Mouse (Mus musculus) thymus, adult 2 months (tissue): Measurements from ENCODE around the gene Olfr630. TPM values are rescaled to one million over a fixed set of nuclear protein-coding genes. Genes with fewer than 3 reads are reported as not detected.
"Not testable (repeated sequence)": the region's sequence is repeated elsewhere in the genome, so short reads cannot be mapped to it uniquely, and the experiment has no call there.

Experiments used
- DNase-seq: peaks from one replicate; pipeline ENCODE4 v3.0.0; 2021
- H3K27ac ChIP-seq: fragments of 200-500 bp; 2 replicates; pipeline ENCODE4 v1.5.1; 2012; ENCODE audit warnings: low read length, control low read depth; ENCODE audit not compliant: control insufficient read depth, insufficient read depth
- H3K27me3 ChIP-seq: fragments of 200-500 bp; 2 replicates; pipeline ENCODE4 v1.6.1; 2012; ENCODE audit warnings: mild to moderate bottlenecking, low read length, moderate library complexity, mixed read lengths; ENCODE audit not compliant: control insufficient read depth, insufficient read depth
- H3K36me3 ChIP-seq: fragments of 200-500 bp; 2 replicates; pipeline ENCODE4 v1.6.1; 2012; ENCODE audit warnings: mild to moderate bottlenecking, low read length, moderate library complexity; ENCODE audit not compliant: control insufficient read depth, insufficient read depth
- H3K4me1 ChIP-seq: fragments of 200-500 bp; replicated peaks from 2 replicates; pipeline ENCODE4 v1.6.1; 2012; ENCODE audit warnings: low read length; ENCODE audit not compliant: control insufficient read depth, insufficient read depth
- H3K4me3 ChIP-seq: fragments of 200-500 bp; 2 replicates; pipeline ENCODE4 v1.5.1; 2012; ENCODE audit warnings: mild to moderate bottlenecking, low read length, control low read depth, moderate library complexity; ENCODE audit not compliant: control insufficient read depth, insufficient read depth
- CTCF ChIP-seq: fragments of 200-500 bp; IDR thresholded peaks from 2 replicates; pipeline ENCODE4 v1.5.1; 2012; ENCODE audit warnings: mild to moderate bottlenecking, control low read depth, low read length, moderate library complexity, borderline replicate concordance; ENCODE audit not compliant: control insufficient read depth, poor library complexity, insufficient read depth; ENCODE audit errors: extremely low read depth
- POLR2A ChIP-seq: fragments of 200-500 bp; IDR thresholded peaks from 2 replicates; pipeline ENCODE4 v1.6.1; 2012; ENCODE audit warnings: mild to moderate bottlenecking, low read length, control low read depth, moderate library complexity; ENCODE audit not compliant: control insufficient read depth, poor library complexity, insufficient read depth; ENCODE audit errors: extremely low read depth
- WGBS: fragments of 180-500 bp; shearing (Covaris S2); methylation state at CpG from one replicate; pipeline ENCODE4 v1.1.7; 2018; 5-methylcytosine and 5-hydroxymethylcytosine counted together
- polyA plus RNA-seq: library from polyadenylated mRNA; depleted of rRNA; stranded (reverse); fragments of >200 nt; gene quantifications from 2 replicates; pipeline ENCODE4 v1.2.3, GENCODE M21; 2012; rRNA removed

The Olfr630 gene
- not detected in 2 replicates for polyA plus RNA-seq

DNA sequence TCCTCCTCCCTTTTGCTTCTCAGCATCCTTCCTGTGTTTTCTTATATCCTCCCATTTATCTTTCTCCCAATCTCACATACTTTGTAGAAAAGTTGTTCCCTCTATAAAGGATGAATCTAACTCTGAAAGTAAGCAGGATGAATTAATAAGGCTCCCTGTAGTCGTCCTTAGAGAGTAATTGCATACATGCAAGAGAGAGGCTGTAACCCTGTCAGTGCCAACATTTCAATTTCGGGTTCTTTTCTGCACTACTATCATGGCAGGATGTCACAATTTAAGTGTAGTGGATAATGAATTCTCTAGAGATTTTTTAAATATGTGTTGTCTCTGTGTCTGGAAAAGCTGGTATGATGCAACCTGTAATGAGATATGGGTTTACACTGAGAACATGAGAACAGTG lies at the start of gene Olfr630:
Gene Olfr630, minus strand, starts transcription at position 101 of the 400 bp plus-strand sequence.
- Histone ChIP-seq H3K36me3 (no peaks in the 10 kb centered on the region), H3K27ac (no peak within 1 kb of the TSS), H3K27me3 (no peaks in the 10 kb centered on the region), H3K4me1 (no peaks in the 10 kb centered on the region), H3K4me3 (no peak within 1 kb of the TSS)
- WGBS, result 67% methylated on average over 2 of the region's 2 CpGs
- TF ChIP-seq POLR2A (no peak), CTCF (no peak)
- DNase-seq, result no peak

DNA sequence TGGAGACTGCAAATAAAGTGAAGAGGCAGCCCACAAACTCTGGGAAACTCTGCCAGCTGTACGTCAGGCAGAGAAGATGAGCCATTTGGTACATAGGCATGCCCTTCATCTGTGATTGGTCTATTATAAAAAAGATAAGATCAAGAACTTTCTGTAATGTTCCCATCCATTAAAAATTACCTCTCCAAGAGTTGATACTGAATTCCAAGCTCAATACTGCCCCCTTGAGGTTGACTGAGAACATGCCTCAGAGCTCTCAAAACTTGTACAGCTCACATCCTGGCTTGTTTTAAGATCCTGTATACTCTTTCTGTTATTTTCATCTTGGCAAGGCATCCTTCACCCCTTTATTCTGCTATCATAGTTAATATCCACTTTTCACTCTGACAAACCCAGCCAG lies 49.7 kb upstream of the Olfr630 start:
- Histone ChIP-seq H3K4me1 (no peaks in the 10 kb centered on the region), H3K27me3 (no peaks in the 10 kb centered on the region), H3K36me3 (no peaks in the 10 kb centered on the region), H3K4me3 (no peak overlapping the region), H3K27ac (no peak overlapping the region)
- no peak for TF ChIP-seq POLR2A
- WGBS, result 71% methylated on average over 1 of the region's 1 CpGs
- peak; percentile 2 for DNase-seq

DNA sequence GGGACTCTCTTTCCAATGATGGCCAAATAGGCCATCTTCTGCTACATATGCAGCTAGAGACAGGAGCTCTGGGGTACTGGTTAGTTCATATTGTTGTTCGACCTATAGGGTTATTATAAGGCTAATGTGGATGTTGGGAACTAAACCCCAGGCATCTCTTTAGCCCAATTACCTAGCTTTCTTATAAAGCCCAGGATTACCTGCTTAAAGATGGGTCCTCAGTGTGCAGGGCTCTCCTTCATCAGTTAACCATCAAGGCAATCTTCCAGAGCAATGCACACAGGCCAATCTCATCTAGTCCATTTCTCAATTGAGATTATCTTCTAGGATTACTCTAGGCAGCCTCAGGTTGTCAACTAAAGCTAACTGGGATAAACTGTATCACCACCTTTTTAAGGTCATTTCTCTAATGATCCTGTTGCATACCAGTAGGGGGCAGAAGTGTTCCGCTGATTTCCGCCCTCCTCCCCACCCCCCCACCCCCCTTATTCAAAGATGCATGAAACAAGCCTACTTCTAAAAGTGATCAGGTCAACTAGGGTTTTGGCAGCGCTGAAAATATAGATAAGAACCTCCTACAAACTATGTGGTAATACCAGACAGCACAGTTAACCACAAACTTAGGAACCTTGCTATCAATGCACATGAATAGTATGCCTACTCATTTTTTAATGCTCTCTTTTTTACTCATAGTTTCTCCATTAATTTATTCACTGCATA lies 35.7 kb upstream of the Olfr630 start:
- Histone ChIP-seq H3K36me3 (no peaks in the 10 kb centered on the region), H3K27me3 (no peaks in the 10 kb centered on the region), H3K4me3 (no peak overlapping the region), H3K27ac (no peak overlapping the region), H3K4me1 (no peaks in the 10 kb centered on the region)
- WGBS, result 22% methylated on average over 4 of the region's 4 CpGs
- no peak for DNase-seq
- TF ChIP-seq POLR2A (no peak), CTCF (no peak)

DNA sequence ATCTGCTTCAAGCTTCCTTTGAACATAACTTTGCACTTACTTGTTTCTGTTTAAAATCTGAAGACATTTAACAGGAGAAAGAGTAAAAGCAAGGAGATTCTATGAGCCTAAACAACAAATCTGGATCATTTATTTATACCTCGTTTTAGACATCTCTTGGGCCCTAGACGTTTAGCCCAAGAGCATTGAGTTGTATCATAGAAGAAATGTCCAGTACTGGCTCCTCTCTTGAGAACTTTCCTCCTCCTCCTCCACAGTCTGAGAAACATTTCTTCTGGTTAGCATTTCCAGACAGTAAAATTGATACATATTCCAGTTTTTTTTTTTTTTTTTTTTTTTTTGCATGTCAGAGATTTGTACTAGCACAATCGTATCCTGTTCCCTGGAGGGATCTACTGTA lies 34.6 kb upstream of the Olfr630 start, which contains the start of gene Olfr67:
Gene Olfr67, minus strand, starts transcription at position 101 of the 400 bp plus-strand sequence.
- DNase-seq, result no peak
- WGBS, result 76% methylated on average over 3 of the region's 3 CpGs
- no peak for TF ChIP-seq POLR2A
- TF ChIP-seq CTCF, result no peak
- no peaks in the 10 kb centered on the region for H3K4me1 ChIP-seq
- H3K36me3 ChIP-seq, result no peaks in the 10 kb centered on the region
- no peak within 1 kb of the TSS for H3K4me3 ChIP-seq
- no peaks in the 10 kb centered on the region for H3K27me3 ChIP-seq
- H3K27ac ChIP-seq, result no peak within 1 kb of the TSS

DNA sequence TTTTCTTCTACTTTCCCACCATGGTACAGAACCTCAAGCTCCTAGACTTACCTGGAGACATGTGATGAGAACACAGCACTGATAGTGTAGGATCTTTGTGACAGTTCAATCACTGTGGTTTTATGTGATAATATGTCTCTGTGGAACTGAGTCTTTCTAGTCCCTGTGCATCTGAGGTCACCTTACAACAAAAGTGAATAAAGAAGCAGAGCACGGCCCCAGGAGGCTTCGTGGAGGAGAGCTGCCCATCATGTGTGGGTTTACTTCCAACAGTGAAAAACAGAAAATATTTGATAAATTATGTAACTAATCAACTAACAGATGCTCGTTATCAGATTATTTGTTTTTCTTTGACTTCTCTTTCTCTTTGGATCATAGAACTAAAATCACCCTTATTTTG lies 22.5 kb upstream of the Olfr630 start, which contains the start of gene Olfr68:
Gene Olfr68, minus strand, starts transcription at position 101 of the 400 bp plus-strand sequence.
- no peak for TF ChIP-seq POLR2A
- TF ChIP-seq CTCF, result no peak
- no peaks in the 10 kb centered on the region for H3K27me3 ChIP-seq
- 93% methylated on average over 3 of the region's 3 CpGs for WGBS
- H3K4me1 ChIP-seq, result no peaks in the 10 kb centered on the region
- no peaks in the 10 kb centered on the region for H3K36me3 ChIP-seq
- no peak for DNase-seq
- H3K27ac ChIP-seq, result no peak within 1 kb of the TSS
- no peak within 1 kb of the TSS for H3K4me3 ChIP-seq

DNA sequence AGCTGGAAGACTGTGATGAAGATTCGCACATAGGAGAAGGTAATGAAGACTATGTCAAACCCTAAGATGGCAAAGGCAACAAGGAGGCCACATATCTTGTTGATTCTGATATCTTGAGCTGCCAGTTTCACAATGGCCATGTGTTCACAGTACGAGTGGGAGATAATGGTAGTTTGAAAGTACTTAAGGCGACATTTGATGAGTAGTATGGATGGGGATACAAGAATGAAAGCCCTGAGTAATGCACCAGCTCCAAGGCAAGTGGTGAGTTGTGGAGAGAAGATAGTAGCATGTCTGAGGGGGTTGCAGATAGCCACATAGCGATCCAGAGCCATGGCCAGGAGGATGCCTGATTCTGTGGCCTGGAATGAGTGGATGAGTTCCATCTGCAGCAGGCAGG lies 20.5 kb upstream of the Olfr630 start:
- not testable (repeated sequence) for H3K27me3 ChIP-seq, H3K4me3 ChIP-seq, H3K4me1 ChIP-seq, H3K27ac ChIP-seq, H3K36me3 ChIP-seq, DNase-seq
- WGBS, result 89% methylated on average over 4 of the region's 4 CpGs

DNA sequence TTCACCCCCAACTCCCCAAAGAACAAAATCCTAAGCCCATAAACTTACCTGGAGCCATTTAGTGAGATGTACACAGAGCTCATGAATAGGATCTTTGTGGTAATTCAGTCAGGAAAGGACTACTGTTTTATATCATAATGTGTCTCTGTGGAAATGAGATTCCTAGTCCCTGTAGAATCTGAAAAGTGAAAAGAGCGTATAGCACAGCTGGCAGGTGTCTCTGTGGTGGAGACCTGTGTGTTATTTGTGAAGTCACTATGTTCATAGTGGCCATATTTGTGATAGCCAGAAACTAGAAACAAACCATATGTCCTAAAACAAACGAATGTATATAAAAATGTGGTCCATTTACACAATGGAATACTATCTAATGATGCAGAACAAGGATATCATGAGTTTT lies 14.4 kb upstream of the Olfr630 start, which contains the start of gene Olfr69:
Gene Olfr69, minus strand, starts transcription at position 101 of the 400 bp plus-strand sequence.
- 90% methylated on average over 2 of the region's 2 CpGs for WGBS
- Histone ChIP-seq H3K4me3 (no peak within 1 kb of the TSS), H3K4me1 (no peaks in the 10 kb centered on the region), H3K27ac (no peak within 1 kb of the TSS), H3K36me3 (no peaks in the 10 kb centered on the region), H3K27me3 (no peaks in the 10 kb centered on the region)
- no peak for DNase-seq
- TF ChIP-seq POLR2A, result no peak

DNA sequence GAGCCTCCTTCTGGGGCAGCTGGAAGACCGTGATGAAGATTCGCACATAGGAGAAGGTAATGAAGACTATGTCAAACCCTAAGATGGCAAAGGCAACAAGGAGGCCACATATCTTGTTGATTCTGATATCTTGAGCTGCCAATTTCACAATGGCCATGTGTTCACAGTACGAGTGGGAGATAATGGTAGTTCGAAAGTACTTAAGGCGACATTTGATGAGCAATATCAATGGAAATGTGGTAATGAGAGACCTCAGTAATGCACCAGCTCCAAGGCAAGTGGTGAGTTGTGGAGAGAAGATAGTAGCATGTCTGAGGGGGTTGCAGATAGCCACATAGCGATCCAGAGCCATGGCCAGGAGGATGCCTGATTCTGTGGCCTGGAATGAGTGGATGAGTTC lies 10.6 kb upstream of the Olfr630 start:
- H3K4me3 ChIP-seq, H3K36me3 ChIP-seq, H3K4me1 ChIP-seq, DNase-seq, H3K27ac ChIP-seq, H3K27me3 ChIP-seq: not testable (repeated sequence)
- 96% methylated on average over 6 of the region's 6 CpGs for WGBS

DNA sequence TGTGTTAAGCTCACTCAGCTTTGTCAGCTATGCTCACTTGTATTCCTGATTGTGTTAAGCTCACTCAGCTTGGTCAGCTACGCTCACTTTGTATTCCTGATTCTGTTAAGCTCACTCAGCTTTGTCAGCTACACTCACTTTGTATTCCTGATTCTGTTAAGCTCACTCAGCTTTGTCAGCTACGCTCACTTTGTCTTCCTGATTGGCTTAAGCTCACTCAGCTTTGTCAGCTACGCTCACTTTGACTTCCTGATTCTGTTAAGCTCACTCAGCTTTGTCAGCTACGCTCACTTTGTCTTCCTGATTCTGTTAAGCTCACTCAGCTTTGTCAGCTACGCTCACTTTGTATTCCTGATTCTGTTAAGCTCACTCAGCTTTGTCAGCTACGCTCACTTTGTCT lies 5.1 kb upstream of the Olfr630 start:
- H3K4me3 ChIP-seq, H3K27me3 ChIP-seq, H3K36me3 ChIP-seq, H3K4me1 ChIP-seq, DNase-seq, H3K27ac ChIP-seq: not testable (repeated sequence)
- WGBS, result 20% methylated on average over 6 of the region's 6 CpGs
